Mouse (Mus musculus) erythroid progenitor cell, adult 5-6 weeks (primary cell): Measurements from ENCODE around the gene Ugt1a2. TPM values are rescaled to one million over a fixed set of nuclear protein-coding genes. Genes with fewer than 3 reads are reported as not detected.
A peak's percentile ranks its signal among the peaks of the same experiment; 100 is the strongest.
"Not testable (repeated sequence)": the region's sequence is repeated elsewhere in the genome, so short reads cannot be mapped to it uniquely, and the experiment has no call there.

Experiments
- ATAC-seq: replicated peaks from 2 replicates; pipeline ENCODE4 v1.8.0; 2016; ENCODE audit warnings: moderate number of reproducible peaks, mild to moderate bottlenecking, moderate TSS enrichment, inconsistent platforms; ENCODE audit not compliant: poor library complexity, low FRiP score, severe bottlenecking
- total RNA-seq, 2 experiments: library from RNA; stranded (forward) in 1 of 2; stranded (reverse) in 1 of 2; fragments of 150-400 nt in 1 of 2; fragments of 186-747, 209-891 nt in 1 of 2; gene quantifications; 2 replicates each; pipeline versions ENCODE4 v1.2.3 to v1.2.4; 2015 to 2017; ENCODE audit warnings: low replicate concordance in 2 of 2

Gene Ugt1a2
- total RNA-seq, 2 experiments from 2014 or later, result not detected

GRCm38 (mm10) chr1:88217144-88217543 is 16.7 kb downstream of the Ugt1a2 start:
- ATAC-seq, result no peak

GRCm38 (mm10) chr1:88217576-88217975 is 17.2 kb downstream of the Ugt1a2 start:
- ATAC-seq, result no peak

- ATAC-seq, result no peak
Observed at GRCm38 (mm10) chr1:88218051-88218450, 17.6 kb downstream of the Ugt1a2 start.

- ATAC-seq, result no peak
Observed at GRCm38 (mm10) chr1:88218591-88218990, 18.2 kb downstream of the Ugt1a2 start.

- no peak for ATAC-seq
Observed at GRCm38 (mm10) chr1:88219054-88219453, 18.7 kb downstream of the Ugt1a2 start.

GRCm38 (mm10) chr1:88220336-88220735 is 19.9 kb downstream of the Ugt1a2 start:
- ATAC-seq, result no peak

GRCm38 (mm10) chr1:88222216-88222615 is 21.8 kb downstream of the Ugt1a2 start:
- ATAC-seq, result no peak

GRCm38 (mm10) chr1:88223011-88223515 is 22.7 kb downstream of the Ugt1a2 start:
- ATAC-seq, result not testable (repeated sequence)

- ATAC-seq, result no peak
Observed at GRCm38 (mm10) chr1:88223591-88223990, 23.2 kb downstream of the Ugt1a2 start.

- ATAC-seq, result no peak
Observed at GRCm38 (mm10) chr1:88224029-88224776, 23.8 kb downstream of the Ugt1a2 start.

GRCm38 (mm10) chr1:88225301-88225700 is 24.9 kb downstream of the Ugt1a2 start:
- ATAC-seq, result not testable (repeated sequence)

GRCm38 (mm10) chr1:88225741-88226140 is 25.3 kb downstream of the Ugt1a2 start:
- no peak for ATAC-seq

- no peak for ATAC-seq
Observed at GRCm38 (mm10) chr1:88226670-88227379, 26.4 kb downstream of the Ugt1a2 start, which contains the start of gene Mroh2a. TSS of gene Mroh2a (plus strand) at chr1:88226986.

- ATAC-seq, result 0 out of 2 replicates have a peak, but pooled peaks have one; percentile 18
Observed at GRCm38 (mm10) chr1:88227482-88227881, 27.1 kb downstream of the Ugt1a2 start.

- ATAC-seq, result no peak
Observed at GRCm38 (mm10) chr1:88228121-88228520, 27.7 kb downstream of the Ugt1a2 start.

GRCm38 (mm10) chr1:88229566-88229965 is 29.2 kb downstream of the Ugt1a2 start:
- no peak for ATAC-seq

- no peak for ATAC-seq
Observed at GRCm38 (mm10) chr1:88229986-88230385, 29.6 kb downstream of the Ugt1a2 start.

- no peak for ATAC-seq
Observed at GRCm38 (mm10) chr1:88230421-88230820, 30.0 kb downstream of the Ugt1a2 start.

GRCm38 (mm10) chr1:88230981-88231802 is 30.8 kb downstream of the Ugt1a2 start:
- ATAC-seq, result no peak
